Mouse (Mus musculus): ENCODE results near the gene Mr1. TPM values are rescaled to one million over a fixed set of nuclear protein-coding genes. Genes with fewer than 3 reads are reported as not detected.
A peak's percentile ranks its signal among the peaks of the same experiment; 100 is the strongest.

The Mr1 gene
- total and polyA plus RNA-seq, 3 experiments: 4.3 to 7.6 (median 7.1) TPM

GRCm38 (mm10) chr1:155124397-155124796 lies 22.2 kb downstream of the Mr1 start:
- H3K9ac ChIP-seq (ENCODE audit: insufficient read depth, low read depth): no peak overlapping the region
- no peak overlapping the region for H3K4me3 ChIP-seq (replicated peaks in 1 of 3; ENCODE audit: low read depth in 2 of 3, low read length in 2 of 3, poor library complexity in 1 of 3)
- H3K27me3 ChIP-seq (replicated peaks): no peaks in the 10 kb centered on the region
- no peak for DNase-seq (ENCODE audit: extremely low read depth)
- no peaks in the 10 kb centered on the region for H3K79me2 ChIP-seq (replicated peaks; ENCODE audit: control insufficient read depth, extremely low read depth, insufficient read depth, poor library complexity, severe bottlenecking)
- no peaks in the 10 kb centered on the region for H3K9me3 ChIP-seq (replicated peaks; ENCODE audit: low read length)
- TF ChIP-seq ZMIZ1 (IDR thresholded peaks at IDR 0.05; ENCODE audit: low read depth, low read length) (no peak), JUN (IDR thresholded peaks at IDR 0.05; ENCODE audit: insufficient read depth, low read depth, low read length) (peak; percentile 31), EP300 (IDR thresholded peaks at IDR 0.05; ENCODE audit: low read length) (0 out of 2 replicates have a peak, but pooled peaks have one; percentile 11), JUND (conservative IDR thresholded peaks at IDR 0.05; ENCODE audit: low read depth, low read length) (peak; percentile 28; the same call in 1 of the 2 replicates), BHLHE40 (IDR thresholded peaks at IDR 0.05; ENCODE audit: low read depth, low read length) (peak; percentile 40; the same call in 1 of the 2 replicates), MEF2A (IDR thresholded peaks at IDR 0.05; ENCODE audit: borderline replicate concordance, low read depth, low read length) (no peak), MYC (IDR thresholded peaks at IDR 0.05; ENCODE audit: low read depth, low read length) (no peak), MAX (IDR thresholded peaks at IDR 0.05; ENCODE audit: low read length) (no peak), MAFK (IDR thresholded peaks at IDR 0.05; ENCODE audit: insufficient replicate concordance, low read length) (no peak), GABPA (IDR thresholded peaks at IDR 0.05; ENCODE audit: insufficient replicate concordance, low read depth, low read length) (no peak), SMC3 (IDR thresholded peaks at IDR 0.05; ENCODE audit: low read depth, low read length) (no peak), IRF4 (IDR thresholded peaks at IDR 0.05; ENCODE audit: low read depth, low read length) (peak; percentile 62)
- in situ Hi-C loops (cut with MboI; ENCODE audit: low pct_ligation_motif_present, low pct_unique_long_range_greater_than_20kb, low sequenced_read_pairs) (no loop called here), dilution Hi-C loops (cut with MboI; ENCODE audit: extremely low pct_ligation_motif_present, extremely low pct_unique_long_range_greater_than_20kb, low sequenced_read_pairs) (no loop called here)
- H3K4me1 ChIP-seq (ENCODE audit: control insufficient read depth in 1 of 2, insufficient read depth in 2 of 2): peaks cover 12 to 30% of the 10 kb centered on the region in 2 experiments
- H3K36me3 ChIP-seq (replicated peaks in 1 of 2; ENCODE audit: control insufficient read depth in 1 of 2, insufficient read depth in 1 of 2, low read length in 1 of 2): peaks cover 0 to 12% of the 10 kb centered on the region in 2 experiments
- H3K27ac ChIP-seq (ENCODE audit: insufficient read depth, low read depth): no peak overlapping the region
- no peak overlapping the region for H3K4me2 ChIP-seq (ENCODE audit: insufficient read depth, low read depth, poor library complexity, severe bottlenecking)

- no peak overlapping the region for H3K27ac ChIP-seq (ENCODE audit: insufficient read depth, low read depth)
- peaks cover 12 to 34% of the 10 kb centered on the region in 2 experiments for H3K4me1 ChIP-seq (ENCODE audit: control insufficient read depth in 1 of 2, insufficient read depth in 2 of 2)
- H3K4me3 ChIP-seq (replicated peaks in 1 of 3; ENCODE audit: low read depth in 2 of 3, low read length in 2 of 3, poor library complexity in 1 of 3): no peak overlapping the region
- in situ Hi-C loops (cut with MboI; ENCODE audit: low pct_ligation_motif_present, low pct_unique_long_range_greater_than_20kb, low sequenced_read_pairs) (no loop called here), dilution Hi-C loops (cut with MboI; ENCODE audit: extremely low pct_ligation_motif_present, extremely low pct_unique_long_range_greater_than_20kb, low sequenced_read_pairs) (no loop called here)
- H3K79me2 ChIP-seq (replicated peaks; ENCODE audit: control insufficient read depth, extremely low read depth, insufficient read depth, poor library complexity, severe bottlenecking): no peaks in the 10 kb centered on the region
- H3K9me3 ChIP-seq (replicated peaks; ENCODE audit: low read length): no peaks in the 10 kb centered on the region
- TF ChIP-seq SIN3A (IDR thresholded peaks at IDR 0.05; ENCODE audit: low read length) (no peak), ETS1 (conservative IDR thresholded peaks at IDR 0.05; ENCODE audit: low read depth, low read length) (no peak), E2F4 (IDR thresholded peaks at IDR 0.05; ENCODE audit: insufficient replicate concordance, low read depth, low read length) (no peak), TBP (conservative IDR thresholded peaks at IDR 0.05; ENCODE audit: low read depth, low read length) (no peak), NELFE (IDR thresholded peaks at IDR 0.05; ENCODE audit: low read depth, low read length) (no peak), MAX (IDR thresholded peaks at IDR 0.05; ENCODE audit: low read length) (no peak), RAD21 (IDR thresholded peaks at IDR 0.05; ENCODE audit: low read depth, low read length) (no peak), RCOR1 (conservative IDR thresholded peaks at IDR 0.05; ENCODE audit: low read depth, low read length) (no peak), USF2 (conservative IDR thresholded peaks at IDR 0.05; ENCODE audit: low read depth, low read length) (no peak), JUN (IDR thresholded peaks at IDR 0.05; ENCODE audit: insufficient read depth, low read depth, low read length) (no peak), ZKSCAN1 (IDR thresholded peaks at IDR 0.05; ENCODE audit: borderline replicate concordance, low read depth, low read length) (no peak), MEF2A (IDR thresholded peaks at IDR 0.05; ENCODE audit: borderline replicate concordance, low read depth, low read length) (no peak), SMC3 (IDR thresholded peaks at IDR 0.05; ENCODE audit: low read depth, low read length) (no peak), GABPA (IDR thresholded peaks at IDR 0.05; ENCODE audit: insufficient replicate concordance, low read depth, low read length) (no peak), ZNF384 (IDR thresholded peaks at IDR 0.05; ENCODE audit: low read depth, low read length) (no peak), MYC (IDR thresholded peaks at IDR 0.05; ENCODE audit: low read depth, low read length) (no peak)
- H3K36me3 ChIP-seq (replicated peaks in 1 of 2; ENCODE audit: control insufficient read depth in 1 of 2, insufficient read depth in 1 of 2, low read length in 1 of 2): no peaks in the 10 kb centered on the region
- no peak for DNase-seq (ENCODE audit: extremely low read depth)
- no peak overlapping the region for H3K9ac ChIP-seq (ENCODE audit: insufficient read depth, low read depth)
- no peaks in the 10 kb centered on the region for H3K27me3 ChIP-seq (replicated peaks)
- H3K4me2 ChIP-seq (ENCODE audit: insufficient read depth, low read depth, poor library complexity, severe bottlenecking): no peak overlapping the region
Observed at GRCm38 (mm10) chr1:155121977-155122939, 24.4 kb downstream of the Mr1 start.
